Mouse (Mus musculus) forebrain, postnatal 0 days (tissue): ENCODE measurements around the gene Tmem40. TPM values are rescaled to one million over a fixed set of nuclear protein-coding genes. Genes with fewer than 3 reads are reported as not detected.

ENCODE experiments used
- ATAC-seq: fragments of 200-750 bp; cut with Nextera tagmentation; 2 replicates; pipeline ENCODE4 v1.8.0; 2017; ENCODE audit warnings: mild to moderate bottlenecking, moderate library complexity
- DNase-seq: peaks from one replicate; pipeline ENCODE4 v3.0.0-alpha.2; 2015
- H3K27ac ChIP-seq: fragments of 300-500 bp; sonication (generic); 2 replicates; pipeline ENCODE4 v1.5.1; 2014; ENCODE audit warnings: low read depth, mild to moderate bottlenecking, antibody characterized with exemption, low read length, moderate library complexity, mixed read lengths
- H3K27me3 ChIP-seq: fragments of 300-500 bp; sonication (generic); 2 replicates; pipeline ENCODE4 v1.6.1; 2014; ENCODE audit warnings: mild to moderate bottlenecking, low read length, mixed read lengths; ENCODE audit not compliant: insufficient read depth
- H3K36me3 ChIP-seq: fragments of 300-500 bp; sonication (generic); 2 replicates; pipeline ENCODE4 v1.6.1; 2014; ENCODE audit warnings: mild to moderate bottlenecking, moderate library complexity; ENCODE audit not compliant: insufficient read depth
- H3K4me1 ChIP-seq: fragments of 300-500 bp; sonication (generic); 2 replicates; pipeline ENCODE4 v1.6.1; 2014; ENCODE audit warnings: antibody characterized with exemption; ENCODE audit not compliant: insufficient read depth
- H3K4me2 ChIP-seq: fragments of 300-500 bp; sonication (generic); 2 replicates; pipeline ENCODE4 v1.6.1; 2014; ENCODE audit warnings: low read depth, mild to moderate bottlenecking, moderate library complexity
- H3K4me3 ChIP-seq: fragments of 300-500 bp; sonication (generic); 2 replicates; pipeline ENCODE4 v1.5.1; 2014; ENCODE audit warnings: low read depth, low read length, mixed read lengths
- H3K9ac ChIP-seq: fragments of 300-500 bp; sonication (generic); 2 replicates; pipeline ENCODE4 v1.6.1; 2014; ENCODE audit warnings: mild to moderate bottlenecking
- H3K9me3 ChIP-seq: fragments of 300-500 bp; sonication (generic); 2 replicates; pipeline ENCODE4 v1.6.1; 2016; ENCODE audit warnings: low read length
- CTCF ChIP-seq: sonication (generic); IDR thresholded peaks from 2 replicates; pipeline ENCODE4 v1.5.1; 2016; ENCODE audit warnings: antibody characterized with exemption, control low read depth, low read depth
- WGBS: fragments of 180-500 bp; shearing (Covaris S2); extraction: QIAGEN DNeasy Blood & Tissue Kit; methylation state at CpG from one replicate; pipeline ENCODE4 v1.1.7; 2014; 5-methylcytosine and 5-hydroxymethylcytosine counted together
- polyA plus RNA-seq: library from polyadenylated mRNA; unstranded; fragments of >200 nt; fragmentation: Nextera tagmentation; extraction: Ambion mirVana; gene quantifications from 2 replicates; pipeline ENCODE4 v1.2.1, GENCODE M21; 2015
- total RNA-seq: library from RNA; depleted of rRNA; stranded (reverse); fragments of >200 nt; gene quantifications from 2 replicates; pipeline ENCODE4 v1.2.3, GENCODE M21; 2014

Tmem40 gene
- total and polyA plus RNA-seq, 2 experiments from 2014 or later, result 0.38 to 1.1 TPM

DNA sequence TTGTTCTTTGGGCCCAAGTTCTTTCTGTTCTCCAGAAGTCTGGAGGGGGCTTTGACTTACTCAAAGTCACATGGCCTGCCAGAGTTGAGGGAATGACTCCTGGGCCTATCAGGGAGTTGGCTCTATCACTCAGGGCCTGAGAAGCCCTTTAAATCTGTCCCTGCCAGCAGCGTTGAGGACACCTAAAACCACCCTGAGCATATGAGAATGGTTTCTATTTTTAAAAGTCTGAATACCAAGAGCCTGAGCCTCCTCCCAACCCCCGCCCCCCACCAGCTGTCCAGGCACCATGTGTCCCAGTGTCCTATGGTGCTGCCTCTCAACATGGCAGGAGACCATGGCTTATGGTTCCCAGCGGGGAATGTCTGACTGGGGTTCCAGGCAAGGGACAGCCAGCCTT is 13.6 kb upstream of the Tmem40 start:
- DNase-seq (no peak), ATAC-seq (no peak)
- H3K36me3 ChIP-seq, result peaks cover 7% of the 10 kb centered on the region
- H3K9me3 ChIP-seq, result no peaks in the 10 kb centered on the region
- peaks cover 22% of the 10 kb centered on the region; the same call in 1 of the 2 replicates for H3K4me1 ChIP-seq
- H3K4me3 ChIP-seq, result peak overlapping the region; percentile 67; the same call in 1 of the 2 replicates
- no peak for TF ChIP-seq CTCF
- peak overlapping the region; percentile 85 for H3K4me2 ChIP-seq
- 40% methylated on average over 3 of the region's 3 CpGs for WGBS
- peak overlapping the region; percentile 75; the same call in 1 of the 2 replicates for H3K9ac ChIP-seq
- no peak overlapping the region for H3K27ac ChIP-seq
- H3K27me3 ChIP-seq, result no peaks in the 10 kb centered on the region

DNA sequence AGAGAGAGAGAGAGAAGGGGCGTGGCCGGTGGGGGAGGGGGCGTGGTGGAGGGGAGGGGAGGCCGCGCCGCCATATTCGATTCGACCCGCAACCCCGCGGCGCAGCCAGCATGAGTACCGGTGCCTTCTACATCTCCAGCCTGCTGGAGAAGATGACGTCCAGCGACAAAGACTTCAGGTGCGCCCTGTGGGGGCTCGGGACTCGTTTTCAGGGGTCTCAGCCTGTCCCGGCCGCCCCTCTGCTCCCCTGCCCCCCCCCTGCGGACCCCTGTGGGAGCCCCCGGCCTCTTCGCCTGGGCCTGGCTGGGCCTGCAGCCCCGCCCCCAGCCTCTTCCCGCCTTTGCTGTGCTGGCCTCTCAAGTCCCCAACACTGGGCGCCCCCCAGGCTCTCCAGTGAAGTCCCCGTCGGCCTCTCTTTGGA is 12.3 kb upstream of the Tmem40 start, which contains the start of gene Cand2:
TSS of gene Cand2 (plus strand) at position 38 of the 421 bp plus-strand sequence.
- H3K9me3 ChIP-seq, result no peaks in the 10 kb centered on the region
- DNase-seq, result peak; percentile 75
- TF ChIP-seq CTCF, result no peak
- H3K9ac ChIP-seq, result peak within 1 kb of the TSS; percentile 75
- WGBS, result 5% methylated on average over 25 of the region's 28 CpGs
- H3K4me2 ChIP-seq, result peak within 1 kb of the TSS; percentile 85
- H3K27me3 ChIP-seq, result no peaks in the 10 kb centered on the region
- H3K4me1 ChIP-seq, result peaks cover 22% of the 10 kb centered on the region; the same call in 1 of the 2 replicates
- peak within 1 kb of the TSS; percentile 54 for H3K27ac ChIP-seq
- ATAC-seq, result peak; percentile 79
- peak within 1 kb of the TSS; percentile 67 for H3K4me3 ChIP-seq
- H3K36me3 ChIP-seq, result no peaks in the 10 kb centered on the region

DNA sequence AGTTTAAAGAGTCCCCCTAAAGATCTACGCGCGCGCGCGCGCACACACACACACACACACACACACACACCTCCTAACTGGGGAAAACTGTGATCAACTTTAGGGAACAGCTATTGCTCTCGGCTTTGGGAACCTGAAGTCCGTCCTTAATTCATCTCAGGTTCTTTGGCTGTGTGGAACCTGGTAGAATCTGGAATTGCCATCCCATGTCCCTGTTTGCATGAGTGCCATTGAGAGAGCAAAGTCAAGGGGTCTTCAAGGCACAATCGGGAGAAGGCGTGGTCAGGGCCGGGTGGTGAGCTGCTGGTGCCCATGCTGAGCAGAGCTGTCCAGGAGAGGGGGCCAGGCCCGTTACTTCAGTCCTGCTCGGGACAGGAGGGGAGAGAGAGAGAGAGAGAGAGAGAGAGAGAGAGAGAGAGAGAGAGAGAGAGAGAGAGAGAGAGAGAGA is 11.8 kb upstream of the Tmem40 start:
- ATAC-seq (peak; percentile 75), DNase-seq (peak; percentile 70)
- 2% methylated on average over 14 of the region's 14 CpGs for WGBS
- no peaks in the 10 kb centered on the region for H3K27me3 ChIP-seq
- H3K4me1 ChIP-seq, result peaks cover 22% of the 10 kb centered on the region; the same call in 1 of the 2 replicates
- no peaks in the 10 kb centered on the region for H3K9me3 ChIP-seq
- no peaks in the 10 kb centered on the region for H3K36me3 ChIP-seq
- no peak for TF ChIP-seq CTCF
- H3K9ac ChIP-seq, result no peak overlapping the region
- H3K27ac ChIP-seq, result no peak overlapping the region; the same call in 1 of the 2 replicates
- H3K4me3 ChIP-seq, result peak overlapping the region; percentile 67
- H3K4me2 ChIP-seq, result peak overlapping the region; percentile 85

DNA sequence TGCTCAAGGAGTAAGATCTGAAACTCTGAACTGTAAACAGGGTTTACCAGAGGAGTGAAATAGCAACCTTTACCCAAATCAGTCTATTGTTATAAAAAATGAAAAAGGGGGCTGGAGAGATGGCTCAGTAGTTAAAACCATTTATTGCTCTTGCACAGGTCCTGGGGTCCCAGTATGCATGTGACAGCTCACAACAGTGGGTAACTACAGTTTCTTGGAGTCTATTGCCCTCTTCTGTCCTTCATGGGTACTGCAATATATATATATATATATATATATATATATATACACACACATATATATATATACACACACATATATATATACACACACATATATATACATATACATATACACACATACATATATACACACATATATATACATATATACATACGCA is 10.4 kb upstream of the Tmem40 start:
- ATAC-seq (no peak), DNase-seq (peak; percentile 7)
- Histone ChIP-seq H3K4me3 (no peak overlapping the region), H3K9me3 (no peaks in the 10 kb centered on the region), H3K27me3 (no peaks in the 10 kb centered on the region), H3K4me1 (peaks cover 22% of the 10 kb centered on the region; the same call in 1 of the 2 replicates), H3K9ac (no peak overlapping the region), H3K27ac (no peak overlapping the region), H3K4me2 (no peak overlapping the region), H3K36me3 (no peaks in the 10 kb centered on the region)
- 82% methylated on average over 1 of the region's 1 CpGs for WGBS
- TF ChIP-seq CTCF, result peak; percentile 47

DNA sequence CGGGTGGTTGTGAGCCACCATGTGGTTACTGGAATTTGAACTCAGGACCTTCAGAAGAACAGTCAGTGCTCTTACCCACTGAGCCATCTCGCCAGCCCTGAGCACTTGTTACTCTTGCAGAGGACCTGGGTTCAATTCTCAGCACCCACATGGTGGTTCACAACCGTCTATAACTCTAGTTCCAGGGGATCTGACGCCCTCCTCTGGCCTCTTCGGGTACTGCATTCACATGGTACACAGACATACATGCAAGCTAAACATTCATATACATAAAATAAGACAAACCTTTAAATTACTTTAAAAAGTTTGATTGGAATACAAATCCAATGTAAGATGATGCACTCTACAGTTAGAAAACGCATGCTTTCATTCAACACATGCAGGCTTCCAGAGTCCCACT is 10.0 kb upstream of the Tmem40 start:
- no peak for ATAC-seq
- Histone ChIP-seq H3K4me1 (peaks cover 22% of the 10 kb centered on the region; the same call in 1 of the 2 replicates), H3K4me3 (no peak overlapping the region), H3K4me2 (no peak overlapping the region), H3K36me3 (no peaks in the 10 kb centered on the region), H3K9me3 (no peaks in the 10 kb centered on the region), H3K27me3 (no peaks in the 10 kb centered on the region), H3K27ac (no peak overlapping the region), H3K9ac (no peak overlapping the region)
- no peak for DNase-seq
- WGBS, result 84% methylated on average over 6 of the region's 6 CpGs
- TF ChIP-seq CTCF, result no peak; the same call in 1 of the 2 replicates

DNA sequence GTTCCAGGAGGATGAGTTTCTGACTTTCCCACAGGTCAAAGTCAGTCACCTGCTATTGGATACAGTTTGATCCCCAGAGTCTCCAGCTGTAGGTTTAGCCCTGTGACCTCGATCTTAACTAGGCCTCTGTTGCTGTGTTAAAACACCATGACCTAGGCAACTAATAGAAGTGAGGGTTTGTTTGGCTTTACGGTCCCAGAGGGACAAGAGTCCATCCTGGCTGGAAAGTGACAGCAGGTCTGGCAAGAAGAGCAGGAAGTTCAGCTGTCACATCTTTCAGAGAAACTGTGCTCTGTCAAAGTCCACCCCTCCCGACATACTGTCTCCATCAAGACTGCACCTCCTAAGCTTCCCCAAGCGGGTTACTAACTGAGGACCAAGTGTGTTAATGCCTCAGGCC is 8.6 kb upstream of the Tmem40 start:
- 85% methylated on average over 4 of the region's 4 CpGs for whole genome bisulfite sequencing
- Histone ChIP-seq H3K9ac (no peak overlapping the region), H3K36me3 (no peaks in the 10 kb centered on the region), H3K27ac (no peak overlapping the region), H3K4me2 (no peak overlapping the region), H3K4me3 (no peak overlapping the region), H3K4me1 (peaks cover 14% of the 10 kb centered on the region; the same call in 1 of the 2 replicates), H3K9me3 (no peaks in the 10 kb centered on the region), H3K27me3 (no peaks in the 10 kb centered on the region)
- TF ChIP-seq CTCF, result no peak
- ATAC-seq, result no peak
- DNase-seq, result no peak

DNA sequence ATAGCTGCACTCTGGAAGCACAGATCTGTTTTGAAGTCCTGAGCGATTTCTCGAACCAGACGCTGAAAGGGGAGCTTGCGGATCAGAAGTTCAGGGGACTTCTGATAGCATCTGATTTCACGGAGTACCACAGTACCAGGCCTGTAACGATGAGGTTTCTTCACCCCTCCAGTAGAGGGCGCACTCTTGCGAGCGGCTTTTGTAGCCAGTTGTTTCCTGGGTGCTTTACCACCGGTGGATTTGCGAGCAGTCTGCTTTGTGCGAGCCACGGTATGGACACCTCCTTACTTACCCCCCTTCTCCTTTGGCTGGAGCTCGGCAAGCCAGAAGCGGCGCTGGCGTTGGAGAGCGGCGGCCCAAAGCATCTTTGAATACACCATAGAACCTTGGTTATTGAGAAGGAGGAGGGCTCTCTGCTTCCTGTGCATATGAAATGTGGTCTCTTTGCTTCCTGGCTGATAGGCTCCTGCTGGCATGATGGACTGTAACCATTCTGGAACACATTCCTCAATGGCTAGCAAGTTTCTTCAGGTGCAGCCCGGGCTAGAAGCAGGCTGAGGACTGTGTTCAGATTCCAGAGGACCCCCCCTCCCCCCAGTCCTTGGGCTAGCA is 8.0 kb upstream of the Tmem40 start:
- Histone ChIP-seq H3K4me1 (peaks cover 7% of the 10 kb centered on the region; the same call in 1 of the 2 replicates), H3K27ac (no peak overlapping the region), H3K36me3 (no peaks in the 10 kb centered on the region), H3K27me3 (no peaks in the 10 kb centered on the region), H3K4me2 (no peak overlapping the region), H3K4me3 (no peak overlapping the region), H3K9ac (no peak overlapping the region), H3K9me3 (no peaks in the 10 kb centered on the region)
- no peak for DNase-seq
- TF ChIP-seq CTCF, result no peak
- ATAC-seq, result no peak
- WGBS, result 84% methylated on average over 20 of the region's 20 CpGs
